Mouse (Mus musculus) hindbrain, embryonic 12.5 days (tissue): ENCODE data around the gene Cldn7. TPM values are rescaled to one million over a fixed set of nuclear protein-coding genes. Genes with fewer than 3 reads are reported as not detected.

Experiments used
- ATAC-seq: fragments of 200-750 bp; cut with Nextera tagmentation; 2 replicates; pipeline ENCODE4 v1.8.0; 2017; ENCODE audit warnings: moderate TSS enrichment; ENCODE audit not compliant: low FRiP score
- H3K27ac ChIP-seq: fragments of 300-500 bp; sonication (generic); 2 replicates; pipeline ENCODE4 v1.5.1; 2016; ENCODE audit warnings: mild to moderate bottlenecking
- H3K27me3 ChIP-seq: fragments of 300-500 bp; sonication (generic); 2 replicates; pipeline ENCODE4 v1.6.1; 2016; ENCODE audit warnings: mild to moderate bottlenecking
- H3K36me3 ChIP-seq: fragments of 300-500 bp; sonication (generic); 2 replicates; pipeline ENCODE4 v1.6.1; 2016; ENCODE audit warnings: mild to moderate bottlenecking
- H3K4me1 ChIP-seq: fragments of 300-500 bp; sonication (generic); 2 replicates; pipeline ENCODE4 v1.6.1; 2016
- H3K4me2 ChIP-seq: fragments of 300-500 bp; sonication (generic); replicated peaks from 2 replicates; pipeline ENCODE4 v1.6.1; 2016; ENCODE audit warnings: mild to moderate bottlenecking
- H3K4me3 ChIP-seq: fragments of 300-500 bp; sonication (generic); 2 replicates; pipeline ENCODE4 v1.5.1; 2016; ENCODE audit warnings: mild to moderate bottlenecking
- H3K9ac ChIP-seq: fragments of 300-500 bp; sonication (generic); 2 replicates; pipeline ENCODE4 v1.6.1; 2016; ENCODE audit warnings: mild to moderate bottlenecking, moderate library complexity
- H3K9me3 ChIP-seq: fragments of 300-500 bp; sonication (generic); replicated peaks from 2 replicates; pipeline ENCODE4 v1.6.1; 2016; ENCODE audit warnings: mild to moderate bottlenecking
- WGBS: fragments of 180-500 bp; shearing (Covaris S2); methylation state at CpG from one replicate; pipeline ENCODE4 v1.1.7; 2016; 5-methylcytosine and 5-hydroxymethylcytosine counted together
- polyA plus RNA-seq: library from polyadenylated mRNA; unstranded; fragments of >200 nt; fragmentation: Nextera tagmentation; extraction: Ambion mirVana; gene quantifications from 2 replicates; pipeline ENCODE4 v1.2.1, GENCODE M21; 2016

Gene Cldn7
- polyA plus RNA-seq, 1 experiment from 2014 or later = 21.8 TPM

GRCm38 (mm10) chr11:69966860-69967517 lies 2.4 kb downstream of the Cldn7 start:
- Histone ChIP-seq H3K4me2 (peak overlapping the region; percentile 41), H3K9me3 (no peaks in the 10 kb centered on the region), H3K27me3 (peaks cover 69% of the 10 kb centered on the region), H3K36me3 (peaks cover 26% of the 10 kb centered on the region), H3K4me1 (peaks cover 12% of the 10 kb centered on the region), H3K27ac (no peak overlapping the region), H3K4me3 (peak overlapping the region; percentile 29), H3K9ac (peak overlapping the region; percentile 47; the same call in 1 of the 2 replicates)
- no peak for ATAC-seq
- 40% methylated on average over 17 of the region's 17 CpGs for WGBS

- no peak for ATAC-seq
- Histone ChIP-seq H3K36me3 (peaks cover 38% of the 10 kb centered on the region), H3K4me3 (no peak overlapping the region), H3K4me2 (no peak overlapping the region), H3K27me3 (peaks cover 51% of the 10 kb centered on the region), H3K27ac (no peak overlapping the region), H3K4me1 (peaks cover 12% of the 10 kb centered on the region), H3K9ac (no peak overlapping the region), H3K9me3 (no peaks in the 10 kb centered on the region)
- 89% methylated on average over 4 of the region's 4 CpGs for WGBS
Observed at GRCm38 (mm10) chr11:69968793-69969192, 4.2 kb downstream of the Cldn7 start.

- Histone ChIP-seq H3K4me3 (no peak overlapping the region), H3K4me1 (peaks cover 12% of the 10 kb centered on the region), H3K36me3 (peaks cover 52% of the 10 kb centered on the region), H3K9me3 (no peaks in the 10 kb centered on the region), H3K27me3 (peaks cover 37% of the 10 kb centered on the region), H3K4me2 (no peak overlapping the region), H3K27ac (no peak overlapping the region), H3K9ac (no peak overlapping the region)
- WGBS = 89% methylated on average over 6 of the region's 6 CpGs
- ATAC-seq = no peak
Observed at GRCm38 (mm10) chr11:69970222-69970621, 5.6 kb downstream of the Cldn7 start.

GRCm38 (mm10) chr11:69970775-69971174 lies 6.2 kb downstream of the Cldn7 start:
- WGBS = 92% methylated on average over 3 of the region's 3 CpGs
- Histone ChIP-seq H3K4me2 (no peak overlapping the region), H3K9me3 (no peaks in the 10 kb centered on the region), H3K36me3 (peaks cover 58% of the 10 kb centered on the region), H3K27me3 (peaks cover 32% of the 10 kb centered on the region), H3K27ac (no peak overlapping the region), H3K4me1 (peaks cover 9% of the 10 kb centered on the region), H3K9ac (no peak overlapping the region), H3K4me3 (no peak overlapping the region)
- no peak for ATAC-seq

GRCm38 (mm10) chr11:69974907-69975306 lies 10.3 kb downstream of the Cldn7 start:
- peaks cover 5% of the 10 kb centered on the region for H3K4me1 ChIP-seq
- WGBS = 93% methylated on average over 2 of the region's 2 CpGs
- H3K4me3 ChIP-seq = no peak overlapping the region
- no peak overlapping the region for H3K4me2 ChIP-seq
- H3K9ac ChIP-seq = no peak overlapping the region
- ATAC-seq = no peak
- no peaks in the 10 kb centered on the region for H3K9me3 ChIP-seq
- no peak overlapping the region for H3K27ac ChIP-seq
- H3K36me3 ChIP-seq = peaks cover 60% of the 10 kb centered on the region
- no peaks in the 10 kb centered on the region for H3K27me3 ChIP-seq

- Histone ChIP-seq H3K27me3 (no peaks in the 10 kb centered on the region), H3K4me2 (no peak overlapping the region), H3K27ac (no peak overlapping the region), H3K4me1 (peaks cover 5% of the 10 kb centered on the region), H3K36me3 (peaks cover 54% of the 10 kb centered on the region), H3K4me3 (no peak overlapping the region), H3K9me3 (no peaks in the 10 kb centered on the region), H3K9ac (no peak overlapping the region)
- WGBS = 88% methylated on average over 4 of the region's 4 CpGs
- ATAC-seq = no peak
Observed at GRCm38 (mm10) chr11:69976271-69976670, 11.7 kb downstream of the Cldn7 start.

- Histone ChIP-seq H3K4me3 (peak overlapping the region; percentile 100), H3K36me3 (peaks cover 39% of the 10 kb centered on the region), H3K4me1 (peaks cover 26% of the 10 kb centered on the region), H3K27me3 (no peaks in the 10 kb centered on the region), H3K4me2 (peak overlapping the region; percentile 73), H3K27ac (peak overlapping the region; percentile 98), H3K9ac (peak overlapping the region; percentile 80), H3K9me3 (no peaks in the 10 kb centered on the region)
- ATAC-seq = no peak
- 4% methylated on average over 16 of the region's 16 CpGs for WGBS
Observed at GRCm38 (mm10) chr11:69979827-69980195, 15.2 kb downstream of the Cldn7 start.

GRCm38 (mm10) chr11:69980196-69981140 lies 15.9 kb downstream of the Cldn7 start:
- H3K9me3 ChIP-seq = no peaks in the 10 kb centered on the region
- no peaks in the 10 kb centered on the region for H3K27me3 ChIP-seq
- WGBS = 2% methylated on average over 53 of the region's 60 CpGs
- H3K9ac ChIP-seq = peak overlapping the region; percentile 99
- peaks cover 26% of the 10 kb centered on the region for H3K4me1 ChIP-seq
- peak overlapping the region; percentile 100 for H3K4me3 ChIP-seq
- H3K27ac ChIP-seq = peak overlapping the region; percentile 98
- peak; percentile 94 for ATAC-seq
- peaks cover 39% of the 10 kb centered on the region for H3K36me3 ChIP-seq
- peak overlapping the region; percentile 73 for H3K4me2 ChIP-seq

GRCm38 (mm10) chr11:69981141-69981762 lies 16.7 kb downstream of the Cldn7 start, which contains the start of gene Ctdnep1:
Gene Ctdnep1 (plus strand): TSS chr11:69981156.
- peak; percentile 66 for ATAC-seq
- Histone ChIP-seq H3K9ac (peak within 1 kb of the TSS; percentile 99), H3K4me3 (peak within 1 kb of the TSS; percentile 100), H3K27me3 (no peaks in the 10 kb centered on the region), H3K9me3 (no peaks in the 10 kb centered on the region), H3K27ac (peak within 1 kb of the TSS; percentile 98), H3K4me1 (peaks cover 26% of the 10 kb centered on the region), H3K36me3 (peaks cover 37% of the 10 kb centered on the region), H3K4me2 (peak within 1 kb of the TSS; percentile 73)
- under 1% methylated on average over 40 of the region's 43 CpGs for WGBS

GRCm38 (mm10) chr11:69982225-69982624 lies 17.6 kb downstream of the Cldn7 start, which contains the start of gene Elp5:
Gene Elp5 (minus strand): TSS chr11:69982517.
- WGBS = 73% methylated on average over 8 of the region's 8 CpGs
- Histone ChIP-seq H3K36me3 (peaks cover 37% of the 10 kb centered on the region), H3K27me3 (no peaks in the 10 kb centered on the region), H3K27ac (peak within 1 kb of the TSS; percentile 98), H3K4me1 (peaks cover 26% of the 10 kb centered on the region), H3K9ac (peak within 1 kb of the TSS; percentile 99), H3K4me3 (peak within 1 kb of the TSS; percentile 100), H3K4me2 (peak within 1 kb of the TSS; percentile 73), H3K9me3 (no peaks in the 10 kb centered on the region)
- ATAC-seq = no peak

- Histone ChIP-seq H3K4me1 (peaks cover 26% of the 10 kb centered on the region), H3K4me2 (peak overlapping the region; percentile 73), H3K9me3 (no peaks in the 10 kb centered on the region), H3K9ac (peak overlapping the region; percentile 99), H3K36me3 (peaks cover 37% of the 10 kb centered on the region), H3K27me3 (no peaks in the 10 kb centered on the region), H3K4me3 (peak overlapping the region; percentile 13; the same call in 1 of the 2 replicates), H3K27ac (no peak overlapping the region)
- ATAC-seq = no peak
- WGBS = 39% methylated on average over 5 of the region's 5 CpGs
Observed at GRCm38 (mm10) chr11:69982877-69983276, 18.3 kb downstream of the Cldn7 start.

GRCm38 (mm10) chr11:69983377-69983776 lies 18.8 kb downstream of the Cldn7 start:
- Histone ChIP-seq H3K9me3 (no peaks in the 10 kb centered on the region), H3K4me1 (peaks cover 26% of the 10 kb centered on the region), H3K4me2 (peak overlapping the region; percentile 73), H3K4me3 (no peak overlapping the region), H3K27ac (no peak overlapping the region), H3K27me3 (no peaks in the 10 kb centered on the region), H3K9ac (no peak overlapping the region), H3K36me3 (peaks cover 42% of the 10 kb centered on the region)
- 91% methylated on average over 4 of the region's 4 CpGs for WGBS
- no peak for ATAC-seq
